Mouse (Mus musculus) testis, adult 2 months (tissue): ENCODE measurements around the gene Cstf3.

Experiments used
- CTCF ChIP-seq: fragments of 200-500 bp; IDR thresholded peaks from 2 replicates; pipeline ENCODE4 v1.5.1; 2012; ENCODE audit warnings: low read depth, mild to moderate bottlenecking, inconsistent platforms, low read length, moderate library complexity; ENCODE audit not compliant: control insufficient read depth, insufficient read depth, insufficient replicate concordance
- POLR2A ChIP-seq: fragments of 200-500 bp; IDR thresholded peaks from 2 replicates; pipeline ENCODE4 v1.6.1; 2012; ENCODE audit warnings: low read depth, mild to moderate bottlenecking, inconsistent platforms, low read length, moderate library complexity; ENCODE audit not compliant: control insufficient read depth

DNA sequence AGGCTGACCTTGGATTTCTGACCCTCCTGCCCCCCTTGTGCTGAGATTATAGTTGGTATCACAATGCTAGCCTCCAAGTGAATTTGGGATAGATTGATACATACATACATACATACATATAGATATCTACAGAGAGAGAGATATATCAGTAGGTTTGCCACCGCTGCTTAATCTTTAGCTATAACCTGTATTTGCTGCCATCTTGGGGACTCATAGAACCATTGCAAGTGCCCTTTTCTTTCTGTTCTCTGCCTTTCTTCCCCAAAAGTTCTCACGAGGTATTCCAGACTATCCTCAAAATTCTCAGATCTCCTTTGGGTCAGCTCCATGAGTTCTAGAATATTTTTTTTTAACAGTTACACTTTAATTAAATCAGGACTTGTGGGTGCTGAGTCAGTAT is 4.7 kb upstream of the Cstf3 start:
- TF ChIP-seq CTCF, result no peak
- TF ChIP-seq POLR2A, result no peak
